Mouse (Mus musculus) midbrain, postnatal 0 days (tissue): Measurements from ENCODE around the gene 1300017J02Rik. TPM values are rescaled to one million over a fixed set of nuclear protein-coding genes. Genes with fewer than 3 reads are reported as not detected.

Experiments used
- ATAC-seq: fragments of 200-750 bp; cut with Nextera tagmentation; 2 replicates; pipeline ENCODE4 v1.8.0; 2017; ENCODE audit warnings: moderate number of reproducible peaks, mild to moderate bottlenecking, moderate TSS enrichment, moderate library complexity; ENCODE audit not compliant: low FRiP score
- DNase-seq: peaks from one replicate; pipeline ENCODE4 v3.0.0-alpha.2; 2015; ENCODE audit warnings: low spot score
- H3K27ac ChIP-seq: fragments of 300-500 bp; sonication (generic); 2 replicates; pipeline ENCODE4 v1.5.1; 2014; ENCODE audit warnings: low read depth, mild to moderate bottlenecking, low read length, mixed read lengths
- H3K27me3 ChIP-seq: fragments of 300-500 bp; sonication (generic); 2 replicates; pipeline ENCODE4 v1.6.1; 2014; ENCODE audit warnings: low read length, control low read depth, mixed read lengths; ENCODE audit not compliant: insufficient read depth
- H3K36me3 ChIP-seq: fragments of 300-500 bp; sonication (generic); 2 replicates; pipeline ENCODE4 v1.6.1; 2014; ENCODE audit warnings: low read length, control low read depth, mixed read lengths; ENCODE audit not compliant: insufficient read depth
- H3K4me1 ChIP-seq: fragments of 300-500 bp; sonication (generic); 2 replicates; pipeline ENCODE4 v1.6.1; 2014; ENCODE audit warnings: mild to moderate bottlenecking, control low read depth, antibody characterized with exemption, low read length, mixed read lengths; ENCODE audit not compliant: insufficient read depth
- H3K4me2 ChIP-seq: fragments of 300-500 bp; sonication (generic); 2 replicates; pipeline ENCODE4 v1.6.1; 2014; ENCODE audit warnings: low read depth, mild to moderate bottlenecking, low read length, mixed read lengths; ENCODE audit not compliant: poor library complexity, severe bottlenecking
- H3K4me3 ChIP-seq: fragments of 300-500 bp; sonication (generic); 2 replicates; pipeline ENCODE4 v1.5.1; 2014; ENCODE audit warnings: low read depth, mild to moderate bottlenecking, low read length, moderate library complexity
- H3K9ac ChIP-seq: fragments of 300-500 bp; sonication (generic); replicated peaks from 2 replicates; pipeline ENCODE4 v1.6.1; 2014; ENCODE audit warnings: mild to moderate bottlenecking, low read length, moderate library complexity, mixed read lengths; ENCODE audit not compliant: poor library complexity, severe bottlenecking
- H3K9me3 ChIP-seq: fragments of 300-500 bp; sonication (generic); 2 replicates; pipeline ENCODE4 v1.6.1; 2016; ENCODE audit warnings: low read length, control low read depth
- CTCF ChIP-seq: IDR thresholded peaks from 2 replicates; pipeline ENCODE4 v1.5.1; 2016; ENCODE audit warnings: antibody characterized with exemption, mild to moderate bottlenecking
- WGBS: fragments of 180-500 bp; shearing (Covaris S2); extraction: QIAGEN DNeasy Blood & Tissue Kit; methylation state at CpG from one replicate; pipeline ENCODE4 v1.1.7; 2014; 5-methylcytosine and 5-hydroxymethylcytosine counted together
- polyA plus RNA-seq: library from polyadenylated mRNA; unstranded; fragments of >200 nt; fragmentation: Nextera tagmentation; extraction: Ambion mirVana; gene quantifications from 2 replicates; pipeline ENCODE4 v1.2.1, GENCODE M21; 2015
- total RNA-seq: library from RNA; depleted of rRNA; stranded (reverse); fragments of >200 nt; gene quantifications from 2 replicates; pipeline ENCODE4 v1.2.3, GENCODE M21; 2014

The 1300017J02Rik gene
- total and polyA plus RNA-seq, 2 experiments from 2014 or later: 0.27 to 0.56 TPM

GRCm38 (mm10) chr9:103302239-103302638 is 2.6 kb downstream of the 1300017J02Rik start:
- H3K36me3 ChIP-seq: no peaks in the 10 kb centered on the region
- DNase-seq: no peak
- H3K4me1 ChIP-seq: no peaks in the 10 kb centered on the region
- no peak for TF ChIP-seq CTCF
- no peaks in the 10 kb centered on the region for H3K27me3 ChIP-seq
- ATAC-seq: no peak
- no peak overlapping the region for H3K4me3 ChIP-seq
- no peaks in the 10 kb centered on the region for H3K9me3 ChIP-seq
- H3K27ac ChIP-seq: no peak overlapping the region
- no peak overlapping the region for H3K9ac ChIP-seq
- no peak overlapping the region for H3K4me2 ChIP-seq
- WGBS: 88% methylated on average over 4 of the region's 4 CpGs

- ATAC-seq (no peak), DNase-seq (no peak)
- Histone ChIP-seq H3K9me3 (no peaks in the 10 kb centered on the region), H3K9ac (no peak overlapping the region), H3K36me3 (no peaks in the 10 kb centered on the region), H3K27ac (no peak overlapping the region), H3K4me1 (no peaks in the 10 kb centered on the region), H3K4me3 (no peak overlapping the region), H3K4me2 (no peak overlapping the region), H3K27me3 (no peaks in the 10 kb centered on the region)
- TF ChIP-seq CTCF: no peak
- 92% methylated on average over 8 of the region's 8 CpGs for WGBS
Measured at GRCm38 (mm10) chr9:103301086-103301485, 3.8 kb downstream of the 1300017J02Rik start.

GRCm38 (mm10) chr9:103294507-103294906 is 10.4 kb downstream of the 1300017J02Rik start:
- no peak overlapping the region for H3K9ac ChIP-seq
- H3K4me3 ChIP-seq: no peak overlapping the region
- WGBS: 99% methylated on average over 2 of the region's 2 CpGs

GRCm38 (mm10) chr9:103288489-103289180 is 16.2 kb downstream of the 1300017J02Rik start:
- no peaks in the 10 kb centered on the region for H3K9me3 ChIP-seq
- 89% methylated on average over 13 of the region's 13 CpGs for WGBS
- H3K9ac ChIP-seq: no peak overlapping the region
- no peaks in the 10 kb centered on the region for H3K27me3 ChIP-seq
- ATAC-seq (no peak), DNase-seq (no peak)
- no peaks in the 10 kb centered on the region for H3K4me1 ChIP-seq
- H3K36me3 ChIP-seq: no peaks in the 10 kb centered on the region
- H3K4me2 ChIP-seq: no peak overlapping the region
- H3K4me3 ChIP-seq: no peak overlapping the region
- no peak for TF ChIP-seq CTCF
- H3K27ac ChIP-seq: no peak overlapping the region

More at GRCm38 (mm10) chr9:103294507-103294906, 10.4 kb downstream of the 1300017J02Rik start:
- ATAC-seq (no peak), DNase-seq (no peak)
- Histone ChIP-seq H3K4me2 (no peak overlapping the region), H3K27me3 (no peaks in the 10 kb centered on the region), H3K36me3 (no peaks in the 10 kb centered on the region), H3K27ac (no peak overlapping the region), H3K9me3 (no peaks in the 10 kb centered on the region), H3K4me1 (no peaks in the 10 kb centered on the region)
- no peak for TF ChIP-seq CTCF

GRCm38 (mm10) chr9:103287840-103288488 is 16.9 kb downstream of the 1300017J02Rik start:
- no peak overlapping the region for H3K4me2 ChIP-seq
- H3K27ac ChIP-seq: no peak overlapping the region
- TF ChIP-seq CTCF: no peak
- ATAC-seq (no peak), DNase-seq (no peak)
- no peaks in the 10 kb centered on the region for H3K27me3 ChIP-seq
- no peaks in the 10 kb centered on the region for H3K36me3 ChIP-seq
- no peaks in the 10 kb centered on the region for H3K4me1 ChIP-seq
- 90% methylated on average over 19 of the region's 19 CpGs for WGBS
- H3K4me3 ChIP-seq: no peak overlapping the region
- no peaks in the 10 kb centered on the region for H3K9me3 ChIP-seq
- no peak overlapping the region for H3K9ac ChIP-seq

GRCm38 (mm10) chr9:103286901-103287422 is 17.9 kb downstream of the 1300017J02Rik start:
- no peak for TF ChIP-seq CTCF
- no peak for DNase-seq
- no peaks in the 10 kb centered on the region for H3K36me3 ChIP-seq
- H3K4me2 ChIP-seq: no peak overlapping the region
- no peak overlapping the region for H3K9ac ChIP-seq
- no peaks in the 10 kb centered on the region for H3K4me1 ChIP-seq
- no peak overlapping the region for H3K27ac ChIP-seq
- H3K4me3 ChIP-seq: no peak overlapping the region
- H3K27me3 ChIP-seq: no peaks in the 10 kb centered on the region
- no peak for ATAC-seq
- WGBS: 79% methylated on average over 13 of the region's 13 CpGs
- no peaks in the 10 kb centered on the region for H3K9me3 ChIP-seq
